In genomic region chr13:43385321-43385720, GRCm38 (mm10) we compare ENCODE assay signal across 16 mouse cellular contexts.
"Had no signal": no experiment of that assay in that cellular context is flagged by ENCODE, and none has a peak within 500 bp of the region (broad histone marks: within the 10 kb centered on the region; RNA-seq: fewer than 3 reads in every experiment).

No protein-coding gene starts in this region.

- H3K4me3 ChIP-seq: neural tube, embryonic 12.5 days; neural tube, embryonic 13.5 days; neural tube, embryonic 15.5 days; stomach, embryonic 15.5 days had no signal

- H3K27me3 ChIP-seq: neural tube, embryonic 12.5 days; neural tube, embryonic 13.5 days; neural tube, embryonic 15.5 days; stomach, embryonic 15.5 days had no signal

- H3K27ac ChIP-seq: neural tube, embryonic 12.5 days; neural tube, embryonic 13.5 days; neural tube, embryonic 15.5 days; stomach, embryonic 15.5 days had no signal

- DNase-seq: retina, postnatal 1 day; right cerebral cortex, adult 18-20 months; right cerebral cortex, postnatal 14 days; right cerebral cortex, postnatal 25 days; right cerebral cortex, postnatal 4 days; spleen, adult 18-20 months; thymus, adult 18-20 months; thymus, adult 2 months; thymus, postnatal 14 days; thymus, postnatal 25 days; thymus, postnatal 36 days; thymus, postnatal 4 days had no signal

- H3K4me1 ChIP-seq: neural tube, embryonic 12.5 days; neural tube, embryonic 13.5 days; neural tube, embryonic 15.5 days; stomach, embryonic 15.5 days had no signal

- H3K4me2 ChIP-seq: neural tube, embryonic 12.5 days; neural tube, embryonic 13.5 days; neural tube, embryonic 15.5 days; stomach, embryonic 15.5 days had no signal

- H3K9ac ChIP-seq: neural tube, embryonic 12.5 days; neural tube, embryonic 13.5 days; neural tube, embryonic 15.5 days; stomach, embryonic 15.5 days had no signal

- H3K9me3 ChIP-seq: neural tube, embryonic 12.5 days; neural tube, embryonic 13.5 days; neural tube, embryonic 15.5 days; stomach, embryonic 15.5 days had no signal
